Mouse (Mus musculus) neural tube, embryonic 13.5 days (tissue): ENCODE results near the gene Creb3. TPM values are rescaled to one million over a fixed set of nuclear protein-coding genes. Genes with fewer than 3 reads are reported as not detected.

ENCODE experiments used
- ATAC-seq: fragments of 200-750 bp; cut with Nextera tagmentation; 2 replicates; pipeline ENCODE4 v1.8.0; 2017; ENCODE audit warnings: low read depth, mild to moderate bottlenecking, moderate TSS enrichment, moderate library complexity
- H3K27ac ChIP-seq: fragments of 300-500 bp; sonication (generic); replicated peaks from 2 replicates; pipeline ENCODE4 v1.5.1; 2015; ENCODE audit warnings: moderate library complexity, mild to moderate bottlenecking, inconsistent platforms
- H3K27me3 ChIP-seq: fragments of 300-500 bp; sonication (generic); 2 replicates; pipeline ENCODE4 v1.6.1; 2015; ENCODE audit warnings: mild to moderate bottlenecking, inconsistent platforms
- H3K36me3 ChIP-seq: fragments of 300-500 bp; sonication (generic); 2 replicates; pipeline ENCODE4 v1.6.1; 2015; ENCODE audit warnings: mild to moderate bottlenecking, inconsistent platforms
- H3K4me1 ChIP-seq: fragments of 300-500 bp; sonication (generic); replicated peaks from 2 replicates; pipeline ENCODE4 v1.6.1; 2015; ENCODE audit warnings: inconsistent platforms
- H3K4me2 ChIP-seq: fragments of 300-500 bp; sonication (generic); 2 replicates; pipeline ENCODE4 v1.6.1; 2015; ENCODE audit warnings: inconsistent platforms, mild to moderate bottlenecking, moderate library complexity
- H3K4me3 ChIP-seq: fragments of 300-500 bp; sonication (generic); 2 replicates; pipeline ENCODE4 v1.5.1; 2015; ENCODE audit warnings: mild to moderate bottlenecking, inconsistent platforms
- H3K9ac ChIP-seq: fragments of 300-500 bp; sonication (generic); 2 replicates; pipeline ENCODE4 v1.6.1; 2015; ENCODE audit warnings: moderate library complexity, mild to moderate bottlenecking, inconsistent platforms
- H3K9me3 ChIP-seq: fragments of 300-500 bp; sonication (generic); 2 replicates; pipeline ENCODE4 v1.6.1; 2016; ENCODE audit warnings: inconsistent platforms
- WGBS: fragments of 180-500 bp; shearing (Covaris S2); methylation state at CpG from one replicate; pipeline ENCODE4 v1.1.7; 2015; 5-methylcytosine and 5-hydroxymethylcytosine counted together
- polyA plus RNA-seq: library from polyadenylated mRNA; unstranded; fragments of >200 nt; fragmentation: Nextera tagmentation; extraction: Ambion mirVana; gene quantifications from 2 replicates; pipeline ENCODE4 v1.2.1, GENCODE M21; 2015

Gene Creb3
- 88.9 and 89.1 TPM in 2 replicates for polyA plus RNA-seq

- Histone ChIP-seq H3K4me3 (peak within 1 kb of the TSS; percentile 84), H3K27ac (peak within 1 kb of the TSS; percentile 98), H3K36me3 (peaks cover 31% of the 10 kb centered on the region), H3K4me2 (peak within 1 kb of the TSS; percentile 91), H3K4me1 (peaks cover 59% of the 10 kb centered on the region), H3K9ac (peak within 1 kb of the TSS; percentile 94), H3K27me3 (no peaks in the 10 kb centered on the region), H3K9me3 (no peaks in the 10 kb centered on the region)
- ATAC-seq, result peak; percentile 96
- WGBS, result under 1% methylated on average over 62 of the region's 62 CpGs
Measured at GRCm38 (mm10) chr4:43561997-43562768, at the start of gene Creb3, which contains the start of gene Tln1. Gene Creb3 (plus strand): TSS chr4:43562332. Gene Tln1 (minus strand): TSS chr4:43562691.

GRCm38 (mm10) chr4:43512653-43513052 lies 49.5 kb upstream of the Creb3 start:
- Histone ChIP-seq H3K9me3 (no peaks in the 10 kb centered on the region), H3K4me1 (peaks cover 17% of the 10 kb centered on the region), H3K4me3 (no peak overlapping the region), H3K9ac (no peak overlapping the region), H3K27me3 (peaks cover 26% of the 10 kb centered on the region), H3K36me3 (no peaks in the 10 kb centered on the region), H3K27ac (no peak overlapping the region), H3K4me2 (no peak overlapping the region)
- 75% methylated on average over 7 of the region's 7 CpGs for WGBS
- no peak for ATAC-seq

GRCm38 (mm10) chr4:43513300-43513699 lies 48.8 kb upstream of the Creb3 start:
- Histone ChIP-seq H3K4me2 (no peak overlapping the region), H3K27me3 (peaks cover 25% of the 10 kb centered on the region), H3K27ac (no peak overlapping the region), H3K36me3 (no peaks in the 10 kb centered on the region), H3K4me1 (peaks cover 10% of the 10 kb centered on the region), H3K9me3 (no peaks in the 10 kb centered on the region), H3K4me3 (no peak overlapping the region), H3K9ac (no peak overlapping the region)
- no peak for ATAC-seq
- 87% methylated on average over 4 of the region's 4 CpGs for WGBS

GRCm38 (mm10) chr4:43513791-43514190 lies 48.3 kb upstream of the Creb3 start:
- no peak for ATAC-seq
- Histone ChIP-seq H3K9me3 (no peaks in the 10 kb centered on the region), H3K27me3 (peaks cover 24% of the 10 kb centered on the region), H3K4me1 (peaks cover 7% of the 10 kb centered on the region), H3K9ac (no peak overlapping the region), H3K4me3 (no peak overlapping the region), H3K27ac (no peak overlapping the region), H3K4me2 (no peak overlapping the region), H3K36me3 (no peaks in the 10 kb centered on the region)
- WGBS, result 81% methylated on average over 4 of the region's 4 CpGs

- WGBS, result 75% methylated on average over 11 of the region's 11 CpGs
Measured at GRCm38 (mm10) chr4:43515764-43516708, 46.1 kb upstream of the Creb3 start.

GRCm38 (mm10) chr4:43519551-43519950 lies 42.6 kb upstream of the Creb3 start:
- peaks cover 33% of the 10 kb centered on the region for H3K4me1 ChIP-seq
- H3K9ac ChIP-seq, result 0 out of 2 replicates have a peak overlapping the region, but pooled peaks have one; percentile 23
- no peak for ATAC-seq
- no peaks in the 10 kb centered on the region for H3K36me3 ChIP-seq
- WGBS, result 17% methylated on average over 10 of the region's 10 CpGs
- no peak overlapping the region; the same call in 1 of the 2 replicates for H3K4me3 ChIP-seq
- no peaks in the 10 kb centered on the region for H3K9me3 ChIP-seq
- peak overlapping the region; percentile 42 for H3K4me2 ChIP-seq
- no peak overlapping the region for H3K27ac ChIP-seq
- peaks cover 52% of the 10 kb centered on the region for H3K27me3 ChIP-seq

More at GRCm38 (mm10) chr4:43515764-43516708, 46.1 kb upstream of the Creb3 start:
- H3K4me1 ChIP-seq, result peaks cover 16% of the 10 kb centered on the region
- peaks cover 25% of the 10 kb centered on the region for H3K27me3 ChIP-seq
- H3K27ac ChIP-seq, result no peak overlapping the region
- no peaks in the 10 kb centered on the region for H3K9me3 ChIP-seq
- no peak overlapping the region for H3K9ac ChIP-seq
- no peaks in the 10 kb centered on the region for H3K36me3 ChIP-seq
- H3K4me2 ChIP-seq, result no peak overlapping the region
- no peak for ATAC-seq
- no peak overlapping the region for H3K4me3 ChIP-seq

- no peak overlapping the region for H3K27ac ChIP-seq
- 0 out of 2 replicates have a peak overlapping the region, but pooled peaks have one; percentile 23 for H3K9ac ChIP-seq
Measured at GRCm38 (mm10) chr4:43519956-43520355, 42.2 kb upstream of the Creb3 start.

GRCm38 (mm10) chr4:43527880-43528279 lies 34.3 kb upstream of the Creb3 start:
- ATAC-seq, result no peak
- no peak overlapping the region for H3K4me3 ChIP-seq
- H3K4me2 ChIP-seq, result no peak overlapping the region
- H3K27me3 ChIP-seq, result peaks cover 43% of the 10 kb centered on the region
- no peaks in the 10 kb centered on the region for H3K9me3 ChIP-seq
- no peak overlapping the region for H3K9ac ChIP-seq
- H3K27ac ChIP-seq, result no peak overlapping the region
- peaks cover 20% of the 10 kb centered on the region for H3K36me3 ChIP-seq
- WGBS, result 69% methylated on average over 5 of the region's 5 CpGs
- peaks cover 26% of the 10 kb centered on the region for H3K4me1 ChIP-seq

More at GRCm38 (mm10) chr4:43519956-43520355, 42.2 kb upstream of the Creb3 start:
- Histone ChIP-seq H3K36me3 (no peaks in the 10 kb centered on the region), H3K4me2 (peak overlapping the region; percentile 42), H3K4me3 (no peak overlapping the region; the same call in 1 of the 2 replicates), H3K4me1 (peaks cover 36% of the 10 kb centered on the region), H3K9me3 (no peaks in the 10 kb centered on the region), H3K27me3 (peaks cover 56% of the 10 kb centered on the region)
- WGBS, result 12% methylated on average over 6 of the region's 6 CpGs
- peak; percentile 52; the same call in 1 of the 2 replicates for ATAC-seq

GRCm38 (mm10) chr4:43528487-43528886 lies 33.6 kb upstream of the Creb3 start:
- H3K4me1 ChIP-seq, result peaks cover 20% of the 10 kb centered on the region
- no peak overlapping the region for H3K9ac ChIP-seq
- no peak overlapping the region for H3K4me3 ChIP-seq
- H3K9me3 ChIP-seq, result no peaks in the 10 kb centered on the region
- H3K27me3 ChIP-seq, result peaks cover 37% of the 10 kb centered on the region
- no peak overlapping the region for H3K4me2 ChIP-seq
- peaks cover 27% of the 10 kb centered on the region for H3K36me3 ChIP-seq
- 79% methylated on average over 9 of the region's 9 CpGs for WGBS
- ATAC-seq, result no peak
- H3K27ac ChIP-seq, result no peak overlapping the region

GRCm38 (mm10) chr4:43530081-43530501 lies 32.0 kb upstream of the Creb3 start:
- ATAC-seq, result 0 out of 2 replicates have a peak, but pooled peaks have one; percentile 29
- no peak overlapping the region for H3K4me3 ChIP-seq
- H3K27ac ChIP-seq, result peak overlapping the region; percentile 38; the same call in 1 of the 2 replicates
- peaks cover 43% of the 10 kb centered on the region for H3K36me3 ChIP-seq
- H3K4me2 ChIP-seq, result no peak overlapping the region
- 59% methylated on average over 8 of the region's 8 CpGs for WGBS
- no peak overlapping the region for H3K9ac ChIP-seq
- peaks cover 22% of the 10 kb centered on the region for H3K27me3 ChIP-seq
- H3K4me1 ChIP-seq, result peaks cover 6% of the 10 kb centered on the region
- no peaks in the 10 kb centered on the region for H3K9me3 ChIP-seq

- no peak for ATAC-seq
- 28% methylated on average over 7 of the region's 7 CpGs for WGBS
- H3K27ac ChIP-seq, result 0 out of 2 replicates have a peak overlapping the region, but pooled peaks have one; percentile 38
Measured at GRCm38 (mm10) chr4:43530581-43530980, 31.6 kb upstream of the Creb3 start.

More at GRCm38 (mm10) chr4:43530581-43530980, 31.6 kb upstream of the Creb3 start:
- Histone ChIP-seq H3K4me2 (no peak overlapping the region), H3K9me3 (no peaks in the 10 kb centered on the region), H3K27me3 (peaks cover 17% of the 10 kb centered on the region), H3K4me1 (peaks cover 6% of the 10 kb centered on the region), H3K9ac (no peak overlapping the region), H3K36me3 (peaks cover 47% of the 10 kb centered on the region), H3K4me3 (no peak overlapping the region)
